Mouse (Mus musculus): ENCODE measurements at regions not wholly inside any gene's neighbourhood (a gene's known extent, or its start where the extent isn't known, plus 50 kb on each side); places are given as distances from the start of the nearest gene placed in this dataset.

- no peaks in the 10 kb centered on the region for H3K27me3 ChIP-seq (ENCODE audit: control insufficient read depth, insufficient read depth, insufficient read length)
- H3K4me3 ChIP-seq (ENCODE audit: insufficient read depth, poor library complexity, severe bottlenecking): no peak overlapping the region
- TF ChIP-seq MYOG (IDR thresholded peaks at IDR 0.05; ENCODE audit: control insufficient read depth, extremely low read depth, insufficient read length) (no peak), CTCF (IDR thresholded peaks at IDR 0.05; ENCODE audit: control insufficient read depth, insufficient read depth, insufficient read length) (no peak), MYOD1 (IDR thresholded peaks at IDR 0.05; ENCODE audit: control insufficient read depth, insufficient read length, low read depth) (no peak), MAX (IDR thresholded peaks at IDR 0.05) (no peak), CEBPB (IDR thresholded peaks at IDR 0.05; ENCODE audit: low read depth) (no peak)
- H3K36me3 ChIP-seq (ENCODE audit: control insufficient read depth, insufficient read depth): no peaks in the 10 kb centered on the region
- no peaks in the 10 kb centered on the region for H3K79me2 ChIP-seq (ENCODE audit: control insufficient read depth, insufficient read depth)
- no peaks in the 10 kb centered on the region for H3K79me3 ChIP-seq (ENCODE audit: low read depth)
- H3ac ChIP-seq (ENCODE audit: control insufficient read depth, insufficient read length, low read depth): no peak overlapping the region
Measured at GRCm38 (mm10) chr3:148544929-148545328, 445.4 kb downstream of the Adgrl2 start.

- Histone ChIP-seq H3K79me3 (ENCODE audit: low read depth) (no peaks in the 10 kb centered on the region), H3K79me2 (ENCODE audit: control insufficient read depth, insufficient read depth) (no peaks in the 10 kb centered on the region), H3K4me3 (ENCODE audit: insufficient read depth, poor library complexity, severe bottlenecking) (no peak overlapping the region), H3K36me3 (ENCODE audit: control insufficient read depth, insufficient read depth) (no peaks in the 10 kb centered on the region), H3ac (ENCODE audit: control insufficient read depth, insufficient read length, low read depth) (no peak overlapping the region), H3K27me3 (ENCODE audit: control insufficient read depth, insufficient read depth, insufficient read length) (no peaks in the 10 kb centered on the region)
- TF ChIP-seq MYOD1 (IDR thresholded peaks at IDR 0.05; ENCODE audit: control insufficient read depth, insufficient read length, low read depth) (no peak), MYOG (IDR thresholded peaks at IDR 0.05; ENCODE audit: control insufficient read depth, extremely low read depth, insufficient read length) (no peak), USF1 (IDR thresholded peaks at IDR 0.05; ENCODE audit: low read depth) (no peak), MAX (IDR thresholded peaks at IDR 0.05) (no peak), FOSL1 (IDR thresholded peaks at IDR 0.05; ENCODE audit: insufficient read depth, low read length, poor library complexity, severe bottlenecking) (no peak)
Measured at GRCm38 (mm10) chr3:148542217-148542616, 448.1 kb downstream of the Adgrl2 start.

GRCm38 (mm10) chr3:148537669-148538271 is 452.6 kb downstream of the Adgrl2 start:
- no peaks in the 10 kb centered on the region for H3K36me3 ChIP-seq (ENCODE audit: control insufficient read depth, insufficient read depth)
- H3K79me3 ChIP-seq (ENCODE audit: low read depth): no peaks in the 10 kb centered on the region
- TF ChIP-seq FOSL1 (IDR thresholded peaks at IDR 0.05; ENCODE audit: insufficient read depth, low read length, poor library complexity, severe bottlenecking): no peak
- no peak for TF ChIP-seq MYOG (IDR thresholded peaks at IDR 0.05; ENCODE audit: control insufficient read depth, extremely low read depth, insufficient read length)
- no peak for TF ChIP-seq MYOD1 (IDR thresholded peaks at IDR 0.05; ENCODE audit: control insufficient read depth, insufficient read length, low read depth)
- TF ChIP-seq CEBPB (IDR thresholded peaks at IDR 0.05; ENCODE audit: low read depth): no peak
- no peak for TF ChIP-seq USF1 (IDR thresholded peaks at IDR 0.05; ENCODE audit: low read depth)
- no peak for TF ChIP-seq MAX (IDR thresholded peaks at IDR 0.05)
- TF ChIP-seq CTCF (IDR thresholded peaks at IDR 0.05; ENCODE audit: control insufficient read depth, insufficient read depth, insufficient read length): no peak

GRCm38 (mm10) chr3:148529893-148530292 is 460.5 kb downstream of the Adgrl2 start:
- Histone ChIP-seq H3K4me3 (ENCODE audit: insufficient read depth, poor library complexity, severe bottlenecking) (no peak overlapping the region), H3K79me2 (ENCODE audit: control insufficient read depth, insufficient read depth) (no peaks in the 10 kb centered on the region), H3K79me3 (ENCODE audit: low read depth) (no peaks in the 10 kb centered on the region), H3ac (ENCODE audit: control insufficient read depth, insufficient read length, low read depth) (no peak overlapping the region), H3K27me3 (ENCODE audit: control insufficient read depth, insufficient read depth, insufficient read length) (no peaks in the 10 kb centered on the region), H3K36me3 (ENCODE audit: control insufficient read depth, insufficient read depth) (no peaks in the 10 kb centered on the region)
- no peak for TF ChIP-seq USF1 (IDR thresholded peaks at IDR 0.05; ENCODE audit: low read depth)
- TF ChIP-seq MAX (IDR thresholded peaks at IDR 0.05): no peak
- TF ChIP-seq CEBPB (IDR thresholded peaks at IDR 0.05; ENCODE audit: low read depth): no peak
- no peak for TF ChIP-seq MYOG (IDR thresholded peaks at IDR 0.05; ENCODE audit: control insufficient read depth, extremely low read depth, insufficient read length)
- TF ChIP-seq FOSL1 (IDR thresholded peaks at IDR 0.05; ENCODE audit: insufficient read depth, low read length, poor library complexity, severe bottlenecking): no peak
- no peak for TF ChIP-seq MYOD1 (IDR thresholded peaks at IDR 0.05; ENCODE audit: control insufficient read depth, insufficient read length, low read depth)

More at GRCm38 (mm10) chr3:148537669-148538271, 452.6 kb downstream of the Adgrl2 start:
- Histone ChIP-seq H3ac (ENCODE audit: control insufficient read depth, insufficient read length, low read depth) (no peak overlapping the region), H3K27me3 (ENCODE audit: control insufficient read depth, insufficient read depth, insufficient read length) (no peaks in the 10 kb centered on the region), H3K4me3 (ENCODE audit: insufficient read depth, poor library complexity, severe bottlenecking) (no peak overlapping the region), H3K79me2 (ENCODE audit: control insufficient read depth, insufficient read depth) (no peaks in the 10 kb centered on the region)

- H3K79me3 ChIP-seq (ENCODE audit: low read depth): no peaks in the 10 kb centered on the region
- H3K36me3 ChIP-seq (ENCODE audit: control insufficient read depth, insufficient read depth): no peaks in the 10 kb centered on the region
- H3ac ChIP-seq (ENCODE audit: control insufficient read depth, insufficient read length, low read depth): no peak overlapping the region
- TF ChIP-seq MYOG (IDR thresholded peaks at IDR 0.05; ENCODE audit: control insufficient read depth, extremely low read depth, insufficient read length) (no peak), USF1 (IDR thresholded peaks at IDR 0.05; ENCODE audit: low read depth) (no peak), MYOD1 (IDR thresholded peaks at IDR 0.05; ENCODE audit: control insufficient read depth, insufficient read length, low read depth) (no peak), CEBPB (IDR thresholded peaks at IDR 0.05; ENCODE audit: low read depth) (no peak), FOSL1 (IDR thresholded peaks at IDR 0.05; ENCODE audit: insufficient read depth, low read length, poor library complexity, severe bottlenecking) (no peak), MAX (IDR thresholded peaks at IDR 0.05) (no peak), CTCF (IDR thresholded peaks at IDR 0.05; ENCODE audit: control insufficient read depth, insufficient read depth, insufficient read length) (no peak)
- no peaks in the 10 kb centered on the region for H3K27me3 ChIP-seq (ENCODE audit: control insufficient read depth, insufficient read depth, insufficient read length)
- no peaks in the 10 kb centered on the region for H3K79me2 ChIP-seq (ENCODE audit: control insufficient read depth, insufficient read depth)
- no peak overlapping the region for H3K4me3 ChIP-seq (ENCODE audit: insufficient read depth, poor library complexity, severe bottlenecking)
Measured at GRCm38 (mm10) chr3:148510381-148510780, 480.0 kb downstream of the Adgrl2 start.

GRCm38 (mm10) chr3:148504928-148505327 is 485.4 kb downstream of the Adgrl2 start:
- Histone ChIP-seq H3K4me3 (ENCODE audit: insufficient read depth, poor library complexity, severe bottlenecking) (no peak overlapping the region), H3K27me3 (ENCODE audit: control insufficient read depth, insufficient read depth, insufficient read length) (no peaks in the 10 kb centered on the region), H3ac (ENCODE audit: control insufficient read depth, insufficient read length, low read depth) (no peak overlapping the region), H3K79me3 (ENCODE audit: low read depth) (no peaks in the 10 kb centered on the region), H3K36me3 (ENCODE audit: control insufficient read depth, insufficient read depth) (no peaks in the 10 kb centered on the region), H3K79me2 (ENCODE audit: control insufficient read depth, insufficient read depth) (no peaks in the 10 kb centered on the region)
- TF ChIP-seq MAX (IDR thresholded peaks at IDR 0.05): no peak
- TF ChIP-seq CEBPB (IDR thresholded peaks at IDR 0.05; ENCODE audit: low read depth): no peak
- no peak for TF ChIP-seq CTCF (IDR thresholded peaks at IDR 0.05; ENCODE audit: control insufficient read depth, insufficient read depth, insufficient read length)
- TF ChIP-seq USF1 (IDR thresholded peaks at IDR 0.05; ENCODE audit: low read depth): no peak
- no peak for TF ChIP-seq MYOD1 (IDR thresholded peaks at IDR 0.05; ENCODE audit: control insufficient read depth, insufficient read length, low read depth)
- no peak for TF ChIP-seq MYOG (IDR thresholded peaks at IDR 0.05; ENCODE audit: control insufficient read depth, extremely low read depth, insufficient read length)
- TF ChIP-seq FOSL1 (IDR thresholded peaks at IDR 0.05; ENCODE audit: insufficient read depth, low read length, poor library complexity, severe bottlenecking): no peak
